Mouse (Mus musculus) stomach, postnatal 0 days (tissue): ENCODE results near the gene Gm45208. TPM values are rescaled to one million over a fixed set of nuclear protein-coding genes. Genes with fewer than 3 reads are reported as not detected.

ENCODE experiments used
- ATAC-seq: fragments of 200-750 bp; cut with Nextera tagmentation; 2 replicates; pipeline ENCODE4 v1.8.0; 2017; ENCODE audit not compliant: low FRiP score, low TSS enrichment
- DNase-seq: peaks from one replicate; pipeline ENCODE4 v3.0.0-alpha.2; 2016; ENCODE audit warnings: low spot score
- H3K27ac ChIP-seq: fragments of 300-500 bp; sonication (generic); replicated peaks from 2 replicates; pipeline ENCODE4 v1.5.1; 2014; ENCODE audit warnings: mild to moderate bottlenecking, control low read depth
- H3K27me3 ChIP-seq: fragments of 300-500 bp; sonication (generic); 2 replicates; pipeline ENCODE4 v1.6.1; 2014; ENCODE audit warnings: low read length; ENCODE audit not compliant: control insufficient read depth, insufficient read depth
- H3K36me3 ChIP-seq: fragments of 300-500 bp; sonication (generic); 2 replicates; pipeline ENCODE4 v1.6.1; 2014; ENCODE audit warnings: low read length, mixed read lengths; ENCODE audit not compliant: control insufficient read depth, insufficient read depth
- H3K4me1 ChIP-seq: fragments of 300-500 bp; sonication (generic); replicated peaks from 2 replicates; pipeline ENCODE4 v1.6.1; 2014; ENCODE audit warnings: antibody characterized with exemption; ENCODE audit not compliant: control insufficient read depth, insufficient read depth
- H3K4me2 ChIP-seq: fragments of 300-500 bp; sonication (generic); replicated peaks from 2 replicates; pipeline ENCODE4 v1.6.1; 2014; ENCODE audit warnings: low read depth, mild to moderate bottlenecking, control low read depth, moderate library complexity
- H3K4me3 ChIP-seq: fragments of 300-500 bp; sonication (generic); 2 replicates; pipeline ENCODE4 v1.5.1; 2014; ENCODE audit warnings: low read depth, low read length, control low read depth
- H3K9ac ChIP-seq: fragments of 300-500 bp; sonication (generic); 2 replicates; pipeline ENCODE4 v1.6.1; 2014; ENCODE audit warnings: mild to moderate bottlenecking, low read length, control low read depth, mixed read lengths
- H3K9me3 ChIP-seq: fragments of 300-500 bp; sonication (generic); 2 replicates; pipeline ENCODE4 v1.6.1; 2016; ENCODE audit warnings: low read length; ENCODE audit not compliant: control insufficient read depth
- CTCF ChIP-seq: IDR thresholded peaks from 2 replicates; pipeline ENCODE4 v1.5.1; 2016; ENCODE audit warnings: antibody characterized with exemption, low read depth, mild to moderate bottlenecking, moderate library complexity
- EP300 ChIP-seq: optimal IDR thresholded peaks from 2 replicates; pipeline ENCODE3; 2016; ENCODE audit warnings: antibody characterized with exemption
- WGBS: fragments of 180-500 bp; shearing (Covaris S2); extraction: QIAGEN DNeasy Blood & Tissue Kit; methylation state at CpG from one replicate; pipeline ENCODE4 v1.1.7; 2014; 5-methylcytosine and 5-hydroxymethylcytosine counted together
- polyA plus RNA-seq: library from polyadenylated mRNA; unstranded; fragments of >200 nt; fragmentation: Nextera tagmentation; extraction: Ambion mirVana; gene quantifications from 2 replicates; pipeline ENCODE4 v1.2.1, GENCODE M21; 2015

Gene Gm45208
- polyA plus RNA-seq, 1 experiment from 2014 or later, result not detected

DNA sequence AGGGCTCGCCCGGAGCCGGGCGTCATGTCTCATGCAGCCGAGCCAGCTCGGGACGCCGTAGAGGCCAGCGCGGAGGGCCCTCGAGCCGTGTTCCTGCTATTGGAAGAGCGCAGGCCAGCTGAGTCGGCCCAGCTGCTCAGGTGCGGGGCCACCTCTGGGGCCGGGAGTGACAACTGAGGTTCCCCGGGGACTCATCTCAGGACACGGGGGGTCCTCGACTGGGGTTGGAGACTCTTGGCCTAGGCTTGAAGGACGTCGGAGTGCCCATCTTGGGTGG lies 40.8 kb downstream of the Gm45208 start:
- Histone ChIP-seq H3K4me1 (no peaks in the 10 kb centered on the region), H3K27ac (peak overlapping the region; percentile 89), H3K4me3 (peak overlapping the region; percentile 54), H3K9ac (peak overlapping the region; percentile 71), H3K27me3 (no peaks in the 10 kb centered on the region), H3K36me3 (no peaks in the 10 kb centered on the region), H3K4me2 (peak overlapping the region; percentile 61), H3K9me3 (no peaks in the 10 kb centered on the region)
- DNase-seq (no peak), ATAC-seq (no peak)
- 19% methylated on average over 16 of the region's 21 CpGs for WGBS
- TF ChIP-seq EP300 (no peak), CTCF (no peak)

DNA sequence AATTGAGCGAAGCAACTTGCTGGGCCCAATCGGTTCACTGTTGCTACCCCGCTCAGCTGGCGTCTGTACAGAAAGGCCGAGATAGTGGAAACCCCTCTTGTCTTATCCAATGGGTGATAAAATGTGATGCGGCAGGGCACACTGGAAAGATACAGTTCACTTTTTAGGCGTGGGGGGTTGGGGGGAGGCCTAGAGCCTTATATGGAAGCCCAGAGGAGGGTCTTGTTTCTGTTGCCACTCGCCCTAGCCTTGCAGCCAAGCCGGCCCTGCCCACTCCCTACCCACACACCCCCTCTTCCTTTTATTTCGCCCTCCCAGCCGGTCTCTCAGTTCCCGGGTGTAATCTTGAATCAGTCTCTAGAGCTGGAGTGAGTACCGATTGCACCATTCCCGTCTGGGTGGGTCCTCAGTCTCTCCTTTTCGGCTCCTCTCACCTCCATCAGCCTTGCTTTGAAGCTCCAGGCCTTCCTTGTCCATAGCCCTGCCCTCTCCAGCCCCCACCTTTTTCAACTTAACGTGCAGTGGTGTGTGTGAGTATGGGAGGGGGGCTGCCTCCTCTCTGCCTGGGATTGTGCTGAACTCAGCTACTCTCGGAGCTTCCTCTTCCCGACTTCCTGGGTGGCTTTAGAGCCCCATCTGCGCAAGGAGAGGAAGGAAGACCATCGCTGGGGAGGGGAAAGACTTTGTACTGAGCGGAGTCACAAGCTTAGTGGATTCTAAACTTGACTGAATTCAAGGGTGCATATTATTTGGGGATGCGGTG lies 41.8 kb downstream of the Gm45208 start:
- DNase-seq, result peak; percentile 34
- Histone ChIP-seq H3K4me2 (peak overlapping the region; percentile 61), H3K27me3 (no peaks in the 10 kb centered on the region), H3K9ac (peak overlapping the region; percentile 71), H3K36me3 (no peaks in the 10 kb centered on the region), H3K4me3 (peak overlapping the region; percentile 54), H3K4me1 (no peaks in the 10 kb centered on the region), H3K9me3 (no peaks in the 10 kb centered on the region), H3K27ac (peak overlapping the region; percentile 89; the same call in 1 of the 2 replicates)
- ATAC-seq, result no peak
- TF ChIP-seq CTCF (no peak), EP300 (no peak)
- 15% methylated on average over 21 of the region's 22 CpGs for WGBS

DNA sequence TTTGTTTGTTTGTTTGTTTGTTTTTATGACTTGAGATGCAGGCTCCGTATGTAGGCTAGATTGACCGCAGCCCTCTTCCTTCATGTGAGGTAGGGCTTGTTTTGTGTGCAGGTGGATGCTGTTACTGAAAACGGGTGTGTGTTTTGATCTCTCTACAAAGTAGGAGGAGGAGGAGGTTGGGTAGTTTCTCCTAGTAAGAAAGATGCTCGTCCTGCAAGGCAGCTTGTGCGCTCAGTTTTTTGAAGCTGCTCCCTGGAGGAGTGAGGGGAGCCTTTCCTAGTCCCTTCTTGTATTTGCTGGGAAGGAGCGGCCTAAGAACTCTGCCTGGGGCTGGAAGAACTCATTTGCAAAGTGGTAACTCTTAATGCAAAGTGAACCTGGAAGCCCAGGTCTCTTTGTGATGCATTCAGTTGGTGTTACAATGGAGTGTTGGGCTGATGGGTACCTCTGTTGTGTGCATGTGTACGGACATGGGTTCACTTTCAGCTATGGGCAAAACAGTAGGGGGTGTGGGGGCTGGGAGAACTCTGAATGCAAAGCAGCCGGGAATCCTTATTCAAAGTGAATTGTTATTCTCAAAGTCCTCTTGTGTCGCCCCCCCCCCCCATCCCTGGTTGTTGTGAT lies 42.7 kb downstream of the Gm45208 start:
- Histone ChIP-seq H3K27me3 (no peaks in the 10 kb centered on the region), H3K9ac (no peak overlapping the region), H3K9me3 (no peaks in the 10 kb centered on the region), H3K4me1 (no peaks in the 10 kb centered on the region), H3K4me3 (peak overlapping the region; percentile 54), H3K4me2 (peak overlapping the region; percentile 61), H3K27ac (0 out of 2 replicates have a peak overlapping the region, but pooled peaks have one; percentile 89), H3K36me3 (no peaks in the 10 kb centered on the region)
- no peak for TF ChIP-seq EP300
- no peak for TF ChIP-seq CTCF
- ATAC-seq (no peak), DNase-seq (no peak)
- 39% methylated on average over 8 of the region's 9 CpGs for WGBS

DNA sequence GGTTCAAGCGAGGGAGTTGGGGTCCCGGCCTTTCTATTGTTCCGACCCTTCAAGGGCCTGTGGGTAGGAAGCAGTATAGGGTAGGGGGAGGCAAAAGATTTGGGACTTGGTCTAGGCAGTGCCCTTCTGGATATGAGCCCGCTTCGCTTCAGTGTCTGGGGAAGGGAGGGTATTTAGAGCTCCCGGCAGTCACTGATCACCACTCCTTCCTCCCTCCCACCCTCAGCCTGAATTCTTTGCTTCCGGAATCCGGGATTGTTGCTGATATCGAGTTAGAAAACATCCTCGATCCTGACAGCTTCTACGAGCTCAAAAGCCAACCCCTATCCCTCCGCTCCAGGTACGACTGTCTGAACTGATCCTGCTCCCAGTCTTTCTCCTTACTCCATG lies 43.2 kb downstream of the Gm45208 start:
- Histone ChIP-seq H3K4me2 (peak overlapping the region; percentile 61), H3K9ac (no peak overlapping the region), H3K36me3 (no peaks in the 10 kb centered on the region), H3K4me1 (no peaks in the 10 kb centered on the region), H3K27me3 (no peaks in the 10 kb centered on the region), H3K27ac (peak overlapping the region; percentile 69), H3K4me3 (peak overlapping the region; percentile 54; the same call in 1 of the 2 replicates), H3K9me3 (no peaks in the 10 kb centered on the region)
- ATAC-seq (no peak), DNase-seq (no peak)
- no peak for TF ChIP-seq EP300
- no peak for TF ChIP-seq CTCF
- WGBS, result 26% methylated on average over 13 of the region's 13 CpGs

DNA sequence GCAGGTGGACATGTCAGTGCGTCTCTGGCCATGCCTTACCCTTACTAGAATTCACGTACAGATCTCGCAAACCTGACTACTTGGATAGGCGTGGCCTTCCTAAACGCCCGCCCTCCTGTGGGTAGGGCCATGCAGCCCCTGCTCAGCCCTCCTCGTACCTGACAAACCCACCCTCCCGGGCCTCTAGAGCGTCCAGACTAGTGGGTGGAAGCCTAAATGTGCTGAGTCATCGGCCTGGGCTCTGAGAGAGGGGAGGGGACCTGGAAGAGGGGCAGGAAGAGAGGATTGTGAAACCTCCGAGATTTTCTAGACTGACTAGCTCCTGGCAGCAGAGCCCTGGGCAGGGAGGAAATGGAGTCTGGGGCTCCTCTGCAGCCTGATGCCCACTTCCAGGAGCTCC lies 43.7 kb downstream of the Gm45208 start:
- H3K4me1 ChIP-seq, result no peaks in the 10 kb centered on the region
- H3K9me3 ChIP-seq, result no peaks in the 10 kb centered on the region
- ATAC-seq, result peak; percentile 57
- H3K27ac ChIP-seq, result peak overlapping the region; percentile 69
- peak; percentile 67 for DNase-seq
- H3K4me3 ChIP-seq, result 0 out of 2 replicates have a peak overlapping the region, but pooled peaks have one; percentile 54
- 0 out of 2 replicates have a peak, but pooled peaks have one; percentile 3 for TF ChIP-seq CTCF
- no peak for TF ChIP-seq EP300
- H3K9ac ChIP-seq, result no peak overlapping the region
- H3K4me2 ChIP-seq, result peak overlapping the region; percentile 61
- no peaks in the 10 kb centered on the region for H3K36me3 ChIP-seq
- no peaks in the 10 kb centered on the region for H3K27me3 ChIP-seq
- 14% methylated on average over 11 of the region's 11 CpGs for WGBS

DNA sequence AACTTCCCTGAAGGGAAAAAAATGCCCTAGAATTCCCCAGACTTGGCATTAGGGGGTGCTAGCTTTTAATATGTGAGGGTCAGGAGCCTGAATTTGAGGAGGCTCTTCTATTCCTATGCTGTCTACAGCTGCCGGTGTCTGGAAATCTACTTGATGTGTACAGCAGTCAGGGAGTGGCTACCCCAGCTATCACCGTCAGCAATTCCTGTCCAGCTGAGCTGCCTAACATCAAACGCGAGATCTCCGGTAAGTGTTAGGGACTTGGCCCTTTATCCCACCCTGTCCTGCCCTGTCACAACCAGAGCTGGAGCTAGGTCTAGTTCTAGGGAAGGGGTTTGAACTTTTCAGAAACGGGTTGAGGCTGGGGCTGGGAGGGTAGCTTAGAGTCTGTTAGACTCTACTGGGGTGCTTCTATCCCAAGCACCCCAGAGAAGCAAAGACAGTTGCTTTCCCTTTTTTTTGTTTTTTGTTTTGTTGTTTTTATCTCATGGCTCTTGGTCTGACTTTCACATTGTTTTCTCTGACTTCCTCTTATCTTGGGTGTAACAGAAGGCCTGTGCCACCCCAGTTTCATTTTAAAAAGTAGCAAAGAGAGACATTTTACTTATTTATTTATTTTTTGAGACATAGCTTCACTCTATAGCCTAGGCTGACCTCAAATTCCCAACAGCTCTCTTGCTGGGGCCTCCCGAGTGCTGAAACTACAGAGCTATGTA lies 47.4 kb downstream of the Gm45208 start:
- Histone ChIP-seq H3K4me1 (no peaks in the 10 kb centered on the region), H3K9me3 (no peaks in the 10 kb centered on the region), H3K36me3 (no peaks in the 10 kb centered on the region), H3K4me2 (no peak overlapping the region), H3K4me3 (no peak overlapping the region), H3K9ac (no peak overlapping the region), H3K27ac (no peak overlapping the region), H3K27me3 (no peaks in the 10 kb centered on the region)
- DNase-seq (no peak), ATAC-seq (no peak)
- 74% methylated on average over 7 of the region's 7 CpGs for WGBS
- TF ChIP-seq CTCF (no peak), EP300 (no peak)
